Mouse (Mus musculus): ENCODE data around the gene Stub1. TPM values are rescaled to one million over a fixed set of nuclear protein-coding genes. Genes with fewer than 3 reads are reported as not detected.

The Stub1 gene
- total and polyA plus RNA-seq, 2 experiments, result 50.4 to 94.4 TPM

GRCm38 (mm10) chr17:25835816-25836215 is 2.6 kb upstream of the Stub1 start:
- Histone ChIP-seq H3K27ac (replicated peaks; ENCODE audit: insufficient read depth, low read depth, low read length) (peak overlapping the region; percentile 33), H3K36me3 (ENCODE audit: control insufficient read depth, insufficient read depth, low read length) (no peaks in the 10 kb centered on the region), H3K27me3 (ENCODE audit: control insufficient read depth, insufficient read depth, low read length) (no peaks in the 10 kb centered on the region), H3K4me1 (ENCODE audit: control insufficient read depth, insufficient read depth, low read length) (peaks cover 61% of the 10 kb centered on the region), H3K4me3 (ENCODE audit: insufficient read depth, low read depth, low read length) (peak overlapping the region; percentile 7; the same call in 1 of the 2 replicates), H3K79me2 (ENCODE audit: control insufficient read depth, insufficient read depth, low read length) (peaks cover 22% of the 10 kb centered on the region), H3K9ac (ENCODE audit: low read depth, low read length) (peak overlapping the region; percentile 61)
- 78% methylated on average over 16 of the region's 16 CpGs for WGBS
- no peak for TF ChIP-seq CTCF (IDR thresholded peaks at IDR 0.05; ENCODE audit: low read depth, low read length)
- TF ChIP-seq POLR2A (IDR thresholded peaks at IDR 0.05; ENCODE audit: extremely low read depth, insufficient read depth, low read length), result no peak
- DNase-seq (ENCODE audit: extremely low read depth, low read depth, low spot score), result no peak

DNA sequence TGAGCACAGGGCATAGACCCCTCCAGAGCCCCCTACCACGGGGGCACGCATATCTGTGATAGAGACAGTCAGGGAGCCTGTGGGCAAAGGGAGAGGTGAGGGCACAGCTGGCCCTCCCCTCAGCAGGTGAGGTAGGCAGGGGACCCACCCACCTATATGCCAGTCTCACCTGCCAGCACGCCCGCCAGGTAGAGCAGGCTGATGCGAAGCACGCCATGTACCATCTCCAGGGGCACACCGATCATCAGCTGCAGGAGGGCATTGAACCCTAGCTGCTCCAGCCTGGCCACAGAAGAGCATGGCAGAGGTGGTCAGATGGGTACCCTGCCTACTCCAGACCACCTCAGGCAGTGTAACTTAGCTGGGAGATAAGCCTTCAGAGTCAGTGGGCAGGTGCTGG is 2.1 kb upstream of the Stub1 start:
- TF ChIP-seq POLR2A (IDR thresholded peaks at IDR 0.05; ENCODE audit: extremely low read depth, insufficient read depth, low read length) (0 out of 2 replicates have a peak, but pooled peaks have one; percentile 12), CTCF (IDR thresholded peaks at IDR 0.05; ENCODE audit: low read depth, low read length) (no peak)
- peak overlapping the region; percentile 64; the same call in 1 of the 2 replicates for H3K9ac ChIP-seq (ENCODE audit: low read depth, low read length)
- 78% methylated on average over 7 of the region's 7 CpGs for WGBS
- H3K4me3 ChIP-seq (ENCODE audit: insufficient read depth, low read depth, low read length), result peak overlapping the region; percentile 5; the same call in 1 of the 2 replicates
- H3K79me2 ChIP-seq (ENCODE audit: control insufficient read depth, insufficient read depth, low read length), result peaks cover 26% of the 10 kb centered on the region
- 0 out of 2 replicates have a peak, but pooled peaks cover 2% of the 10 kb centered on the region for H3K36me3 ChIP-seq (ENCODE audit: control insufficient read depth, insufficient read depth, low read length)
- H3K27ac ChIP-seq (replicated peaks; ENCODE audit: insufficient read depth, low read depth, low read length), result no peak overlapping the region
- peaks cover 65% of the 10 kb centered on the region for H3K4me1 ChIP-seq (ENCODE audit: control insufficient read depth, insufficient read depth, low read length)
- DNase-seq (ENCODE audit: extremely low read depth, low read depth, low spot score), result no peak
- no peaks in the 10 kb centered on the region for H3K27me3 ChIP-seq (ENCODE audit: control insufficient read depth, insufficient read depth, low read length)

GRCm38 (mm10) chr17:25834595-25835222 is 1.5 kb upstream of the Stub1 start:
- Histone ChIP-seq H3K79me2 (ENCODE audit: control insufficient read depth, insufficient read depth, low read length) (peaks cover 26% of the 10 kb centered on the region), H3K27ac (replicated peaks; ENCODE audit: insufficient read depth, low read depth, low read length) (peak overlapping the region; percentile 97), H3K27me3 (ENCODE audit: control insufficient read depth, insufficient read depth, low read length) (no peaks in the 10 kb centered on the region), H3K36me3 (ENCODE audit: control insufficient read depth, insufficient read depth, low read length) (0 out of 2 replicates have a peak, but pooled peaks cover 4% of the 10 kb centered on the region), H3K4me1 (ENCODE audit: control insufficient read depth, insufficient read depth, low read length) (peaks cover 62% of the 10 kb centered on the region), H3K4me3 (ENCODE audit: insufficient read depth, low read depth, low read length) (peak overlapping the region; percentile 75), H3K9ac (ENCODE audit: low read depth, low read length) (peak overlapping the region; percentile 64)
- DNase-seq (ENCODE audit: extremely low read depth, low read depth, low spot score), result no peak
- TF ChIP-seq POLR2A (IDR thresholded peaks at IDR 0.05; ENCODE audit: extremely low read depth, insufficient read depth, low read length), result no peak
- no peak for TF ChIP-seq CTCF (IDR thresholded peaks at IDR 0.05; ENCODE audit: low read depth, low read length)
- WGBS, result 52% methylated on average over 12 of the region's 12 CpGs

DNA sequence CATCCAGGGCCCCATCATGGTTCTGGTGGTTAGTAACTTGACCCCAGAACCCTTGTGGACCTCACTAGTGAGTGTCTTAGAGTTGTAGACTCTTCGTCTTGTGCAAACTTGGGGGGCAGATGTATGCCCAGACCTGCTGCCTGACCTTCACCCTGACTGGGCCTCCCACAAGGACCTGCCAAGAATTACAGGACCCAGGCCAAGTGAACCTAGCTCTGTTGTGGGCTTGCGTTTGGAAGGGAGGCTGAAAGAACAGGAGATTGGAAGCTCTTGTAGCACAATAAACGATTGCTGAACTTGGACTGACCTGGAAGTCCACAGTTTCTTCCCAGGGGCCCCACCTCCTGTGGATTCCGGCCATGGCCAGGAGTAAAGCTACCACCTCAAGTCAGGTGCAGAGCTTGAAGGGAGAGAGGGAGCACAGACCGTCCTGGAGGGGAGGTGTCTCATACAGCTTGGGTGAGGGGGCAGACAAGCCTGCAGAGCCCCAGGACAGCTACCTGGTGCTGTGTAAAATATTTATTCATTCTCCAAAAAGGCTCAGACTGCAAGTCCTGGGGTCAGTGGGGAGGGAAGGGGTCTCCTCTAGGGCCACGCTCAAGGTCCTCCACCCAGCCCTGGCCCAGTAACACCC is 874 bp upstream of the Stub1 start:
- Histone ChIP-seq H3K79me2 (ENCODE audit: control insufficient read depth, insufficient read depth, low read length) (peaks cover 26% of the 10 kb centered on the region), H3K36me3 (ENCODE audit: control insufficient read depth, insufficient read depth, low read length) (0 out of 2 replicates have a peak, but pooled peaks cover 4% of the 10 kb centered on the region), H3K4me3 (ENCODE audit: insufficient read depth, low read depth, low read length) (peak overlapping the region; percentile 75), H3K9ac (ENCODE audit: low read depth, low read length) (peak overlapping the region; percentile 65), H3K27me3 (ENCODE audit: control insufficient read depth, insufficient read depth, low read length) (no peaks in the 10 kb centered on the region), H3K4me1 (ENCODE audit: control insufficient read depth, insufficient read depth, low read length) (peaks cover 62% of the 10 kb centered on the region), H3K27ac (replicated peaks; ENCODE audit: insufficient read depth, low read depth, low read length) (peak overlapping the region; percentile 97)
- TF ChIP-seq POLR2A (IDR thresholded peaks at IDR 0.05; ENCODE audit: extremely low read depth, insufficient read depth, low read length) (no peak), CTCF (IDR thresholded peaks at IDR 0.05; ENCODE audit: low read depth, low read length) (no peak)
- WGBS, result 5% methylated on average over 6 of the region's 6 CpGs
- DNase-seq (ENCODE audit: extremely low read depth, low read depth, low spot score), result peak; percentile 98

DNA sequence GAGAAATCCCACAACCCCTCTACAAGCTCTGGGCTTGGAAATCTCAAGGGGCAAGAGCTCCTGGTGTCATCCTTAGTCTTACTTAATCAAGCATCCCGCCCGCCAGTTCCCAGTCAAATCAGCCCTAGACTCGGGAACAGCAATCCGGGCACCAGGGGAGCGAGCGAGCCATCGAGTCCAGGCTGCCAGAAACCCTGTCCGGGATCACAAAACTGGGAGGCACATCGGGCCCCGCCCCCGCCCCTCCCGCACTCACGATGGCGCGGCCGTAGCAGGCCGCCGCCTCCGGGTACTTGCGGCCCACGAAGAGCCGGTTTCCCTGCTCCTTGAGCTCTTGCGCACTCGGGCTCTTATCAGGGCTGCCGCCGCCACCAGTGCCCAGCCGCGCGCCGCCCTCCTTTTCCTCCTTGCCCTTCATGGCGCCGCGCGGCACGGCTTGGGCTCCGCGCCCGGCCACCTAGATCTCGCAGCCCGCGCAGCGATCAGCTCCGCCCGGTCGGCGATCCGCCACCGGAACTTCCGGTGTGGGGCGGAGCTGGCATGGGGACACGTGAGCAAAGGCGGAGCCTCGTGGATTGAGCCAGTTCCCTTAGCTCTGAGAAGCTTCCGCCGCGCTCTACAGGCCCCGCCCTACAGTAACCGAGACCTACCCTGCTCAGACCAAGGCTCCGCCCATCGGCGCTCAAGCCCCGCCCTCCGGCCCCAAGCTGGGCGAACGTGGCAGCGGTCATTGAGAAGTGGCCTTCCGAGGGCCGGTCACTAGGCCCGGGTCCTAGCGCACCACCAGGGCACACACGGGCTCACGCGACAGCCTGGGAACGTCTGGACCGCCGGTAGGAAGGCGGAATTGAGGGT is 541 bp downstream of the Stub1 start:
- Histone ChIP-seq H3K9ac (ENCODE audit: low read depth, low read length) (peak overlapping the region; percentile 94), H3K4me1 (ENCODE audit: control insufficient read depth, insufficient read depth, low read length) (peaks cover 51% of the 10 kb centered on the region), H3K27ac (replicated peaks; ENCODE audit: insufficient read depth, low read depth, low read length) (peak overlapping the region; percentile 97), H3K4me3 (ENCODE audit: insufficient read depth, low read depth, low read length) (peak overlapping the region; percentile 80), H3K27me3 (ENCODE audit: control insufficient read depth, insufficient read depth, low read length) (no peaks in the 10 kb centered on the region), H3K36me3 (ENCODE audit: control insufficient read depth, insufficient read depth, low read length) (0 out of 2 replicates have a peak, but pooled peaks cover 4% of the 10 kb centered on the region), H3K79me2 (ENCODE audit: control insufficient read depth, insufficient read depth, low read length) (peaks cover 26% of the 10 kb centered on the region)
- TF ChIP-seq CTCF (IDR thresholded peaks at IDR 0.05; ENCODE audit: low read depth, low read length), result 0 out of 2 replicates have a peak, but pooled peaks have one; percentile 2
- peak; percentile 66 for TF ChIP-seq POLR2A (IDR thresholded peaks at IDR 0.05; ENCODE audit: extremely low read depth, insufficient read depth, low read length)
- peak; percentile 96 for DNase-seq (ENCODE audit: extremely low read depth, low read depth, low spot score)
- under 1% methylated on average over 76 of the region's 77 CpGs for WGBS
